Mouse (Mus musculus) MEL (cell line): ENCODE measurements around the gene Stt3b. TPM values are rescaled to one million over a fixed set of nuclear protein-coding genes. Genes with fewer than 3 reads are reported as not detected.

ENCODE experiments used
- DNase-seq: peaks from one replicate; pipeline ENCODE4 v3.0.0; 2011; ENCODE audit warnings: low read depth, low spot score
- H3K27ac ChIP-seq: 2 replicates; pipeline ENCODE4 v1.5.1; 2012; ENCODE audit warnings: low read depth, mild to moderate bottlenecking, control low read depth, low read length, moderate library complexity; ENCODE audit not compliant: control insufficient read depth
- H3K27me3 ChIP-seq, 2 experiments: fragments of 150-350 bp in 1 of 2; sonication (generic) in 1 of 2; 2 replicates each; pipeline ENCODE4 v1.6.1; 2012; ENCODE audit warnings: low read length in 2 of 2, mild to moderate bottlenecking in 2 of 2, improper control_type of control experiment in 1 of 2, moderate library complexity in 1 of 2; ENCODE audit not compliant: insufficient read depth in 2 of 2, control insufficient read depth in 1 of 2
- H3K36me3 ChIP-seq, 2 experiments: 2 replicates each; pipeline ENCODE4 v1.6.1; 2012 to 2014; ENCODE audit warnings: low read length in 2 of 2, improper control_type of control experiment in 1 of 2, inconsistent platforms in 1 of 2, mild to moderate bottlenecking in 1 of 2; ENCODE audit not compliant: insufficient read depth in 2 of 2, control insufficient read depth in 1 of 2
- H3K4me1 ChIP-seq, 2 experiments: fragments of 150-350 bp in 1 of 2; sonication (generic) in 1 of 2; 2 replicates each; pipeline ENCODE4 v1.6.1; 2012; ENCODE audit warnings: low read length in 2 of 2, improper control_type of control experiment in 1 of 2, mild to moderate bottlenecking in 1 of 2; ENCODE audit not compliant: insufficient read depth in 2 of 2, control insufficient read depth in 1 of 2
- H3K4me3 ChIP-seq, 2 experiments: fragments of 150-350 bp in 1 of 2; sonication (generic) in 1 of 2; 2 replicates each; pipeline ENCODE4 v1.5.1; 2012; ENCODE audit warnings: low read depth in 2 of 2, low read length in 2 of 2, mild to moderate bottlenecking in 2 of 2, moderate library complexity in 2 of 2, control low read depth in 1 of 2, improper control_type of control experiment in 1 of 2; ENCODE audit not compliant: control insufficient read depth in 1 of 2, insufficient read depth in 1 of 2
- H3K79me2 ChIP-seq: 2 replicates; pipeline ENCODE4 v1.6.1; 2012; ENCODE audit warnings: mild to moderate bottlenecking, low read length, moderate library complexity; ENCODE audit not compliant: control insufficient read depth, poor library complexity, insufficient read depth
- H3K9ac ChIP-seq: 2 replicates; pipeline ENCODE4 v1.6.1; 2012; ENCODE audit warnings: low read depth, mild to moderate bottlenecking, control low read depth, low read length, moderate library complexity; ENCODE audit not compliant: control insufficient read depth, poor library complexity, severe bottlenecking
- H3K9me3 ChIP-seq: fragments of 150-350 bp; sonication (generic); replicated peaks from 2 replicates; pipeline ENCODE4 v1.6.1; 2012; ENCODE audit warnings: mild to moderate bottlenecking, low read length, improper control_type of control experiment, moderate library complexity; ENCODE audit not compliant: insufficient read depth
- BHLHE40 ChIP-seq: IDR thresholded peaks from 2 replicates; pipeline ENCODE4 v1.6.1; 2012; ENCODE audit warnings: low read depth, mild to moderate bottlenecking, inconsistent platforms, low read length, improper control_type of control experiment, borderline replicate concordance
- CHD1 ChIP-seq: IDR thresholded peaks from 2 replicates; pipeline ENCODE4 v1.6.1; 2012; ENCODE audit warnings: low read depth, mild to moderate bottlenecking, inconsistent platforms, low read length, improper control_type of control experiment
- CTCF ChIP-seq, 3 experiments: IDR thresholded peaks in 2 of 3; conservative IDR thresholded peaks in 1 of 3; 2 replicates each; pipeline ENCODE4 v1.5.1; 2011 to 2012; ENCODE audit warnings: low read length in 3 of 3, low read depth in 2 of 3, mild to moderate bottlenecking in 2 of 3, improper control_type of control experiment in 1 of 3, inconsistent platforms in 1 of 3, mixed read lengths in 1 of 3, moderate library complexity in 1 of 3; ENCODE audit not compliant: control insufficient read depth in 1 of 3, insufficient read depth in 1 of 3, poor library complexity in 1 of 3, severe bottlenecking in 1 of 3
- ELF1 ChIP-seq: IDR thresholded peaks from 2 replicates; pipeline ENCODE4 v1.6.1; 2014; ENCODE audit warnings: low read depth, mild to moderate bottlenecking, inconsistent platforms, low read length, improper control_type of control experiment, moderate library complexity
- EP300 ChIP-seq, 2 experiments: IDR thresholded peaks; 2 replicates each; pipeline ENCODE4 v1.6.1; 2011; ENCODE audit warnings: improper control_type of control experiment in 2 of 2, low read length in 2 of 2, low read depth in 1 of 2, mild to moderate bottlenecking in 1 of 2
- ETS1 ChIP-seq: IDR thresholded peaks from 2 replicates; pipeline ENCODE4 v1.6.1; 2012; ENCODE audit warnings: low read depth, mild to moderate bottlenecking, inconsistent platforms, low read length, improper control_type of control experiment, moderate library complexity
- HCFC1 ChIP-seq: IDR thresholded peaks from 2 replicates; pipeline ENCODE4 v1.6.1; 2012; ENCODE audit warnings: low read depth, mild to moderate bottlenecking, inconsistent platforms, low read length, improper control_type of control experiment, moderate library complexity
- JUND ChIP-seq: IDR thresholded peaks from 2 replicates; pipeline ENCODE4 v1.6.1; 2011; ENCODE audit warnings: low read depth, mild to moderate bottlenecking, improper control_type of control experiment, low read length
- MAZ ChIP-seq: IDR thresholded peaks from 2 replicates; pipeline ENCODE4 v1.6.1; 2012; ENCODE audit warnings: low read depth, mild to moderate bottlenecking, inconsistent platforms, low read length, improper control_type of control experiment
- MEF2A ChIP-seq: IDR thresholded peaks from 2 replicates; pipeline ENCODE4 v1.6.1; 2014; ENCODE audit warnings: low read depth, mild to moderate bottlenecking, inconsistent platforms, low read length, improper control_type of control experiment; ENCODE audit not compliant: poor library complexity, insufficient replicate concordance, severe bottlenecking; ENCODE audit errors: extremely low read depth
- MYB ChIP-seq: IDR thresholded peaks from 2 replicates; pipeline ENCODE4 v1.6.1; 2011; ENCODE audit warnings: mild to moderate bottlenecking, low read depth, low read length, improper control_type of control experiment
- NRF1 ChIP-seq: IDR thresholded peaks from 2 replicates; pipeline ENCODE4 v1.6.1; 2014; ENCODE audit warnings: low read depth, mild to moderate bottlenecking, inconsistent platforms, low read length, improper control_type of control experiment, moderate library complexity; ENCODE audit not compliant: poor library complexity, insufficient read depth, severe bottlenecking
- POLR2A ChIP-seq, 2 experiments: IDR thresholded peaks; 2 replicates each; pipeline ENCODE4 v1.6.1; 2011 to 2012; ENCODE audit warnings: low read length in 2 of 2, mild to moderate bottlenecking in 2 of 2, control low read depth in 1 of 2, improper control_type of control experiment in 1 of 2, low read depth in 1 of 2, moderate library complexity in 1 of 2; ENCODE audit not compliant: control insufficient read depth in 1 of 2, insufficient read depth in 1 of 2, poor library complexity in 1 of 2
- POLR2AphosphoS2 ChIP-seq: IDR thresholded peaks from 2 replicates; pipeline ENCODE4 v1.6.1; 2011; ENCODE audit warnings: low read length, improper control_type of control experiment
- POLR2AphosphoS5 ChIP-seq: IDR thresholded peaks from 2 replicates; pipeline ENCODE4 v1.6.1; 2012; ENCODE audit warnings: low read depth, borderline replicate concordance, mild to moderate bottlenecking, inconsistent platforms, low read length, moderate library complexity, mixed read lengths
- RAD21 ChIP-seq: IDR thresholded peaks from 2 replicates; pipeline ENCODE4 v1.6.1; 2011; ENCODE audit warnings: mild to moderate bottlenecking, low read depth, low read length, improper control_type of control experiment
- SIN3A ChIP-seq: IDR thresholded peaks from 2 replicates; pipeline ENCODE4 v1.6.1; 2012; ENCODE audit warnings: low read length, improper control_type of control experiment, inconsistent platforms
- SMC3 ChIP-seq: IDR thresholded peaks from 2 replicates; pipeline ENCODE4 v1.6.1; 2011; ENCODE audit warnings: low read depth, low read length, improper control_type of control experiment
- UBTF ChIP-seq: IDR thresholded peaks from 2 replicates; pipeline ENCODE4 v1.6.1; 2012; ENCODE audit warnings: low read depth, mild to moderate bottlenecking, inconsistent platforms, low read length, improper control_type of control experiment, moderate library complexity, borderline replicate concordance; ENCODE audit not compliant: insufficient read depth
- USF1 ChIP-seq: IDR thresholded peaks from 2 replicates; pipeline ENCODE4 v1.6.1; 2014; ENCODE audit warnings: low read depth, mild to moderate bottlenecking, inconsistent platforms, low read length, improper control_type of control experiment, moderate library complexity
- USF2 ChIP-seq, 2 experiments: IDR thresholded peaks; 2 replicates each; pipeline ENCODE4 v1.6.1; 2011 to 2012; ENCODE audit warnings: improper control_type of control experiment in 2 of 2, low read length in 2 of 2, borderline replicate concordance in 1 of 2, inconsistent platforms in 1 of 2, low read depth in 1 of 2, mild to moderate bottlenecking in 1 of 2; ENCODE audit not compliant: insufficient read depth in 1 of 2
- ZNF384 ChIP-seq: IDR thresholded peaks from 2 replicates; pipeline ENCODE4 v1.6.1; 2012; ENCODE audit warnings: low read depth, mild to moderate bottlenecking, inconsistent platforms, low read length, improper control_type of control experiment
- polyA plus RNA-seq, 2 experiments: library from polyadenylated mRNA; stranded (reverse) in 1 of 2; unstranded in 1 of 2; fragments of >175 nt in 1 of 2; fragments of >200 nt in 1 of 2; gene quantifications; 2 replicates each; pipeline versions ENCODE4 v1.2.1 to v1.2.4; 2012; ENCODE audit warnings: low replicate concordance in 2 of 2, low read depth in 1 of 2; ENCODE audit not compliant: insufficient read length in 2 of 2, insufficient read depth in 1 of 2, missing spikeins in 1 of 2
- total RNA-seq: library from RNA; depleted of rRNA; stranded (reverse); fragments of 300-350 nt; gene quantifications from 2 replicates; pipeline ENCODE4 v1.2.3, GENCODE M21; 2012

The Stt3b gene
- total and polyA plus RNA-seq, 3 experiments = 81.9 to 263 (median 97.6) TPM

DNA sequence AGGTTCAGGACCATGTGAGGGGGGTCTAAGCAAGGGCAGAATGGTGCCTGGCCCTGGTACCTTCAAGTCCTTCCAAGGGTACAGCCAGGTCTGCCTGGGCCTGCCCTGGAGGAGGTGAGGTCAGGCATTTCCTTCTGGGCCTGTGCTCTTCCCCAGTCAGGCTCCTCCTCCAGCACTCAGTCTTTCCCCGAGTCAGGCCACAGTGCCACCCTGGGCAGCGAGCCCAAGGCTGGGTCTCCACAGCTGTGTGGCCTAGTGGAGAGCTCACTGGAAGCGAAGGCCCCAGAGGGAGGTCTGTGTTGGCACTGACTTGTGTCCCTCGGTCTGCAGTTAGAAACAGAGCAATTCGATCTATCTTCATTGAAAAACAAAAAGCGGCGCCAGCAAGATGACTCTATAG is 89.8 kb downstream of the Stt3b start:
- H3K27ac ChIP-seq = no peak overlapping the region
- no peaks in the 10 kb centered on the region for H3K4me1 ChIP-seq
- H3K36me3 ChIP-seq = no peaks in the 10 kb centered on the region

DNA sequence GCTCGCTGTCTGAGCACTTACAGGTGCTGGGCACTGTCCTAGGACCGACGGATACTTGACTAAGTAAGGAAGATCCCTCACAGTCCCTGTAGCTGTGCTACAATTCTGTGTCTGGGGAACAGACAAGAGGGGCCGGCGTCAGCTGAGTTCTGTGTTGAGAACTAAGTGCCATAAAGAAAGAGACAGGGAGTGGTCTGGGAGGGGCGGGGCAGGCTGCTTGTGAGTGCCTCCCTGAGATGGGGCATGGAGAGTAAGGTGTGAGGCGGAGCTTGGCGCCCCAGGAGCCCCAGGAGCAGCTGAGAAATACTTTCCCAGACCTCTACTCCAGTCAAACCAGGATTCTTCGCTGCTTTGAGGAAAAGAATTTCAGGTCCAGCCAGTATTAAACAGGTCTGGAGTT is 92.2 kb downstream of the Stt3b start:
- TF ChIP-seq MAZ (no peak), EP300 (IDR thresholded peaks at IDR 0.05; ENCODE audit: low read depth in 1 of 2, low read length in 2 of 2) (no peak), POLR2AphosphoS2 (no peak), RAD21 (no peak), ETS1 (no peak), POLR2A (IDR thresholded peaks at IDR 0.05; ENCODE audit: control insufficient read depth in 1 of 2, insufficient read depth in 1 of 2, low read depth in 1 of 2, low read length in 2 of 2, poor library complexity in 1 of 2) (no peak), SMC3 (no peak)

More for the DNA sequence above, 89.8 kb downstream of the Stt3b start:
- Histone ChIP-seq H3K9ac (no peak overlapping the region), H3K79me2 (no peaks in the 10 kb centered on the region), H3K9me3 (no peaks in the 10 kb centered on the region), H3K4me3 (no peak overlapping the region), H3K27me3 (no peaks in the 10 kb centered on the region)
- no peak for DNase-seq
- TF ChIP-seq ELF1 = no peak
- TF ChIP-seq EP300 (IDR thresholded peaks at IDR 0.05; ENCODE audit: low read depth in 1 of 2, low read length in 2 of 2) = no peak
- TF ChIP-seq RAD21 = no peak
- no peak for TF ChIP-seq MEF2A
- TF ChIP-seq BHLHE40 = no peak
- TF ChIP-seq HCFC1 = no peak
- no peak for TF ChIP-seq CHD1
- TF ChIP-seq UBTF = no peak
- no peak for TF ChIP-seq POLR2AphosphoS5
- TF ChIP-seq SIN3A = no peak
- no peak for TF ChIP-seq ZNF384
- TF ChIP-seq USF2 (IDR thresholded peaks at IDR 0.05; ENCODE audit: borderline replicate concordance in 1 of 2, insufficient read depth in 1 of 2, low read depth in 1 of 2, low read length in 2 of 2) = no peak
- TF ChIP-seq JUND = no peak
- no peak for TF ChIP-seq MYB
- TF ChIP-seq CTCF (IDR thresholded peaks at IDR 0.05 in 2 of 3, conservative IDR thresholded peaks at IDR 0.05 in 1 of 3; ENCODE audit: control insufficient read depth in 1 of 3, insufficient read depth in 1 of 3, low read depth in 2 of 3, low read length in 3 of 3, poor library complexity in 1 of 3, severe bottlenecking in 1 of 3) = no peak
- TF ChIP-seq NRF1 = no peak
- no peak for TF ChIP-seq USF1

More for the DNA sequence above, 92.2 kb downstream of the Stt3b start:
- Histone ChIP-seq H3K27me3 (no peaks in the 10 kb centered on the region), H3K4me3 (no peak overlapping the region), H3K79me2 (no peaks in the 10 kb centered on the region), H3K4me1 (no peaks in the 10 kb centered on the region), H3K9me3 (no peaks in the 10 kb centered on the region), H3K27ac (no peak overlapping the region), H3K9ac (no peak overlapping the region), H3K36me3 (no peaks in the 10 kb centered on the region)
- DNase-seq = no peak
